Mouse (Mus musculus): ENCODE measurements at regions not wholly inside any gene's neighbourhood (a gene's known extent, or its start where the extent isn't known, plus 50 kb on each side); places are given as distances from the start of the nearest gene placed in this dataset.
A peak's percentile ranks its signal among the peaks of the same experiment; 100 is the strongest.
"Not testable (repeated sequence)": the region's sequence is repeated elsewhere in the genome, so short reads cannot be mapped to it uniquely, and the experiment has no call there.

GRCm38 (mm10) chr11:7705312-7705764, 491.6 kb upstream of the Igfbp3 start:
- Histone ChIP-seq H3K27ac (replicated peaks; ENCODE audit: low read depth, low read length) (no peak overlapping the region), H3K36me3 (ENCODE audit: control insufficient read depth, insufficient read depth, low read length) (no peaks in the 10 kb centered on the region), H3K4me1 (ENCODE audit: control insufficient read depth, insufficient read depth, low read length) (no peaks in the 10 kb centered on the region), H3K9me3 (ENCODE audit: control insufficient read depth, low read length) (no peaks in the 10 kb centered on the region), H3K9ac (replicated peaks; ENCODE audit: low read length) (no peak overlapping the region), H3K4me3 (replicated peaks; ENCODE audit: low read depth, low read length) (no peak overlapping the region), H3K4me2 (ENCODE audit: low read length) (no peak overlapping the region), H3K27me3 (ENCODE audit: control insufficient read depth, insufficient read depth, low read length) (no peaks in the 10 kb centered on the region)
- DNase-seq (peak; percentile 1), ATAC-seq (ENCODE audit: low FRiP score, low TSS enrichment) (no peak)
- 85% methylated on average over 3 of the region's 3 CpGs for WGBS

- no peak overlapping the region for H3K9ac ChIP-seq (replicated peaks; ENCODE audit: low read length)
- WGBS = 82% methylated on average over 1 of the region's 1 CpGs
- DNase-seq = no peak
- no peaks in the 10 kb centered on the region for H3K9me3 ChIP-seq (ENCODE audit: control insufficient read depth, low read length)
- ATAC-seq (ENCODE audit: low FRiP score, low TSS enrichment) = no peak
- no peaks in the 10 kb centered on the region for H3K27me3 ChIP-seq (ENCODE audit: control insufficient read depth, insufficient read depth, low read length)
- no peak overlapping the region for H3K4me2 ChIP-seq (ENCODE audit: low read length)
- no peak overlapping the region for H3K4me3 ChIP-seq (replicated peaks; ENCODE audit: low read depth, low read length)
- no peak overlapping the region for H3K27ac ChIP-seq (replicated peaks; ENCODE audit: low read depth, low read length)
- H3K36me3 ChIP-seq (ENCODE audit: control insufficient read depth, insufficient read depth, low read length) = no peaks in the 10 kb centered on the region
- no peaks in the 10 kb centered on the region for H3K4me1 ChIP-seq (ENCODE audit: control insufficient read depth, insufficient read depth, low read length)
These were observed 483.9 kb upstream of the Igfbp3 start for GRCm38 (mm10) chr11:7697591-7697990.

GRCm38 (mm10) chr11:7689701-7690100, 476.0 kb upstream of the Igfbp3 start:
- not testable (repeated sequence) for ATAC-seq (ENCODE audit: low FRiP score, low TSS enrichment); H3K27me3 ChIP-seq (ENCODE audit: control insufficient read depth, insufficient read depth, low read length); H3K4me1 ChIP-seq (ENCODE audit: control insufficient read depth, insufficient read depth, low read length); H3K9me3 ChIP-seq (ENCODE audit: control insufficient read depth, low read length); H3K9ac ChIP-seq (replicated peaks; ENCODE audit: low read length); H3K4me2 ChIP-seq (ENCODE audit: low read length); H3K4me3 ChIP-seq (replicated peaks; ENCODE audit: low read depth, low read length); H3K27ac ChIP-seq (replicated peaks; ENCODE audit: low read depth, low read length); DNase-seq; H3K36me3 ChIP-seq (ENCODE audit: control insufficient read depth, insufficient read depth, low read length)
- 71% methylated on average over 3 of the region's 3 CpGs for WGBS

- H3K27me3 ChIP-seq (ENCODE audit: control insufficient read depth, insufficient read depth, low read length) = no peaks in the 10 kb centered on the region
- H3K4me3 ChIP-seq (replicated peaks; ENCODE audit: low read depth, low read length) = no peak overlapping the region
- H3K9me3 ChIP-seq (ENCODE audit: control insufficient read depth, low read length) = no peaks in the 10 kb centered on the region
- H3K4me2 ChIP-seq (ENCODE audit: low read length) = no peak overlapping the region
- H3K36me3 ChIP-seq (ENCODE audit: control insufficient read depth, insufficient read depth, low read length) = no peaks in the 10 kb centered on the region
- no peak overlapping the region for H3K9ac ChIP-seq (replicated peaks; ENCODE audit: low read length)
- DNase-seq (no peak), ATAC-seq (ENCODE audit: low FRiP score, low TSS enrichment) (no peak)
- no peak overlapping the region for H3K27ac ChIP-seq (replicated peaks; ENCODE audit: low read depth, low read length)
- no peaks in the 10 kb centered on the region for H3K4me1 ChIP-seq (ENCODE audit: control insufficient read depth, insufficient read depth, low read length)
These were observed 459.1 kb upstream of the Igfbp3 start for GRCm38 (mm10) chr11:7672821-7673220.

- no peak overlapping the region for H3K27ac ChIP-seq (replicated peaks; ENCODE audit: low read depth, low read length)
- no peaks in the 10 kb centered on the region for H3K4me1 ChIP-seq (ENCODE audit: control insufficient read depth, insufficient read depth, low read length)
- no peak overlapping the region for H3K9ac ChIP-seq (replicated peaks; ENCODE audit: low read length)
- H3K27me3 ChIP-seq (ENCODE audit: control insufficient read depth, insufficient read depth, low read length) = no peaks in the 10 kb centered on the region
- H3K9me3 ChIP-seq (ENCODE audit: control insufficient read depth, low read length) = no peaks in the 10 kb centered on the region
- DNase-seq (no peak), ATAC-seq (ENCODE audit: low FRiP score, low TSS enrichment) (no peak)
- H3K36me3 ChIP-seq (ENCODE audit: control insufficient read depth, insufficient read depth, low read length) = no peaks in the 10 kb centered on the region
- H3K4me3 ChIP-seq (replicated peaks; ENCODE audit: low read depth, low read length) = no peak overlapping the region
- H3K4me2 ChIP-seq (ENCODE audit: low read length) = no peak overlapping the region
These were observed 416.9 kb upstream of the Igfbp3 start for GRCm38 (mm10) chr11:7630637-7631036.

GRCm38 (mm10) chr11:7625256-7625655, 411.5 kb upstream of the Igfbp3 start:
- no peaks in the 10 kb centered on the region for H3K9me3 ChIP-seq (ENCODE audit: control insufficient read depth, low read length)
- H3K4me2 ChIP-seq (ENCODE audit: low read length) = no peak overlapping the region
- no peaks in the 10 kb centered on the region for H3K27me3 ChIP-seq (ENCODE audit: control insufficient read depth, insufficient read depth, low read length)
- H3K36me3 ChIP-seq (ENCODE audit: control insufficient read depth, insufficient read depth, low read length) = no peaks in the 10 kb centered on the region
- ATAC-seq (ENCODE audit: low FRiP score, low TSS enrichment) (no peak), DNase-seq (no peak)
- no peaks in the 10 kb centered on the region for H3K4me1 ChIP-seq (ENCODE audit: control insufficient read depth, insufficient read depth, low read length)
- 82% methylated on average over 3 of the region's 3 CpGs for WGBS
- H3K27ac ChIP-seq (replicated peaks; ENCODE audit: low read depth, low read length) = no peak overlapping the region
- no peak overlapping the region for H3K4me3 ChIP-seq (replicated peaks; ENCODE audit: low read depth, low read length)
- H3K9ac ChIP-seq (replicated peaks; ENCODE audit: low read length) = no peak overlapping the region

- no peak for DNase-seq
- no peaks in the 10 kb centered on the region for H3K27me3 ChIP-seq (ENCODE audit: control insufficient read depth, insufficient read depth, low read length)
- no peak for ATAC-seq (ENCODE audit: low FRiP score, low TSS enrichment)
- H3K9me3 ChIP-seq (ENCODE audit: control insufficient read depth, low read length) = no peaks in the 10 kb centered on the region
- no peaks in the 10 kb centered on the region for H3K36me3 ChIP-seq (ENCODE audit: control insufficient read depth, insufficient read depth, low read length)
- H3K4me2 ChIP-seq (ENCODE audit: low read length) = no peak overlapping the region
- no peak overlapping the region for H3K4me3 ChIP-seq (replicated peaks; ENCODE audit: low read depth, low read length)
- H3K27ac ChIP-seq (replicated peaks; ENCODE audit: low read depth, low read length) = no peak overlapping the region
- H3K9ac ChIP-seq (replicated peaks; ENCODE audit: low read length) = no peak overlapping the region
- H3K4me1 ChIP-seq (ENCODE audit: control insufficient read depth, insufficient read depth, low read length) = no peaks in the 10 kb centered on the region
- 81% methylated on average over 6 of the region's 6 CpGs for WGBS
These were observed 406.6 kb upstream of the Igfbp3 start for GRCm38 (mm10) chr11:7620320-7620719.

- no peaks in the 10 kb centered on the region for H3K27me3 ChIP-seq (ENCODE audit: control insufficient read depth, insufficient read depth, low read length)
- 91% methylated on average over 2 of the region's 2 CpGs for WGBS
These were observed 397.0 kb upstream of the Igfbp3 start for GRCm38 (mm10) chr11:7610752-7611151.

GRCm38 (mm10) chr11:7609921-7610320, 396.2 kb upstream of the Igfbp3 start:
- no peaks in the 10 kb centered on the region for H3K9me3 ChIP-seq (ENCODE audit: control insufficient read depth, low read length)
- H3K27ac ChIP-seq (replicated peaks; ENCODE audit: low read depth, low read length) = no peak overlapping the region
- no peaks in the 10 kb centered on the region for H3K36me3 ChIP-seq (ENCODE audit: control insufficient read depth, insufficient read depth, low read length)
- DNase-seq (no peak), ATAC-seq (ENCODE audit: low FRiP score, low TSS enrichment) (no peak)
- H3K4me1 ChIP-seq (ENCODE audit: control insufficient read depth, insufficient read depth, low read length) = no peaks in the 10 kb centered on the region
- H3K4me2 ChIP-seq (ENCODE audit: low read length) = no peak overlapping the region
- no peak overlapping the region for H3K9ac ChIP-seq (replicated peaks; ENCODE audit: low read length)
- H3K27me3 ChIP-seq (ENCODE audit: control insufficient read depth, insufficient read depth, low read length) = no peaks in the 10 kb centered on the region
- no peak overlapping the region for H3K4me3 ChIP-seq (replicated peaks; ENCODE audit: low read depth, low read length)

More at GRCm38 (mm10) chr11:7610752-7611151, 397.0 kb upstream of the Igfbp3 start:
- no peaks in the 10 kb centered on the region for H3K9me3 ChIP-seq (ENCODE audit: control insufficient read depth, low read length)
- no peak overlapping the region for H3K4me2 ChIP-seq (ENCODE audit: low read length)
- H3K27ac ChIP-seq (replicated peaks; ENCODE audit: low read depth, low read length) = no peak overlapping the region
- no peak for DNase-seq
- no peak overlapping the region for H3K4me3 ChIP-seq (replicated peaks; ENCODE audit: low read depth, low read length)
- no peak overlapping the region for H3K9ac ChIP-seq (replicated peaks; ENCODE audit: low read length)
- no peaks in the 10 kb centered on the region for H3K36me3 ChIP-seq (ENCODE audit: control insufficient read depth, insufficient read depth, low read length)
- ATAC-seq (ENCODE audit: low FRiP score, low TSS enrichment) = no peak
- no peaks in the 10 kb centered on the region for H3K4me1 ChIP-seq (ENCODE audit: control insufficient read depth, insufficient read depth, low read length)

Data from midbrain, embryonic 14.5 days (tissue).